Mouse (Mus musculus) E14TG2a.4 (cell line): ENCODE data around the gene Lsm6.

ENCODE experiments used
- CTCF ChIP-seq: conservative IDR thresholded peaks from 2 replicates; pipeline ENCODE4 v1.5.1; 2014; ENCODE audit warnings: low read length
- POU5F1 ChIP-seq: IDR thresholded peaks from 2 replicates; pipeline ENCODE4 v1.6.1; 2014; ENCODE audit warnings: low read length, borderline replicate concordance

DNA sequence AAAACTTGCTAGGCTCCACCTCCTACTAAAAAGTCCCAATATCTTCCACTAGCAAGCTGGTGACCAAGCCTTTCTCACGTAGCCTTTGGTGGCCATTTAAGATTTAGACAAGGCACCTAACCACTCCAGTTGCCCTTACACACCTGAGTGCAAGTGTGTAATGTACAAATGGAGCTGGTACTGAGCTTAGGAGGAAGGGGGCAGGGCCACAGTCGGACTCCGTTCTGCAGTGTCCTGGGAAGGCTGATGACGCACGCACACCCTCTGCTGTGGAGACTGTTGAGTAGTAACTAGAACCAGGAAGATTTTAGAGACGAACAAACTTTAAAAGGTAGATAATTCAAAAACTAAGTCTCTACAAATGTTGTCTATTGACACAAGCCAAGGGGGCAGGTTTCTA, 19.7 kb downstream of the Lsm6 start:
- no peak for TF ChIP-seq CTCF
- no peak for TF ChIP-seq POU5F1
